In genomic region chr10:84693841-84694638, GRCm38 (mm10) we compare ENCODE assay signal across 21 mouse cellular contexts.
DNase-seq lines count a peak whose midpoint lies in the region; ATAC-seq lines count a peak whose summit lies in the region.
"Had no signal": no experiment of that assay in that cellular context is flagged by ENCODE, and none has a peak within 500 bp of the region (broad histone marks: within the 10 kb centered on the region; RNA-seq: fewer than 3 reads in every experiment).

No protein-coding gene starts in this region.

- H3K4me3 ChIP-seq in hindbrain, embryonic 13.5 days, result no peak overlapping the region
- H3K4me3 ChIP-seq in midbrain, embryonic 13.5 days (replicated peaks), result no peak overlapping the region
- H3K4me3 ChIP-seq in liver, embryonic 11.5 days (ENCODE audit: low read depth, low read length), result no peak overlapping the region
- H3K4me3 ChIP-seq: embryonic facial prominence, embryonic 13.5 days; heart, embryonic 10.5 days; intestine, embryonic 15.5 days had no signal

- peak overlapping the region; percentile 56 for H3K27ac ChIP-seq in hindbrain, embryonic 13.5 days
- 0 out of 2 replicates have a peak overlapping the region, but pooled peaks have one; percentile 5 for H3K27ac ChIP-seq in midbrain, embryonic 13.5 days
- H3K27ac ChIP-seq in liver, embryonic 11.5 days (ENCODE audit: low read depth, low read length), result no peak overlapping the region
- H3K27ac ChIP-seq: embryonic facial prominence, embryonic 13.5 days; heart, embryonic 10.5 days; intestine, embryonic 15.5 days had no signal

- H3K36me3 ChIP-seq in hindbrain, embryonic 13.5 days, result peaks cover 27% of the 10 kb centered on the region
- H3K36me3 ChIP-seq in midbrain, embryonic 13.5 days, result peaks cover 23% of the 10 kb centered on the region
- peaks cover 10% of the 10 kb centered on the region; the same call in 1 of the 2 replicates for H3K36me3 ChIP-seq in liver, embryonic 11.5 days (ENCODE audit: control insufficient read depth, insufficient read depth, low read length)
- H3K36me3 ChIP-seq: intestine, embryonic 15.5 days had no signal

- ATAC-seq in hindbrain, embryonic 13.5 days (ENCODE audit: low FRiP score), result peak; percentile 65; the same call in 1 of the 2 replicates
- ATAC-seq in midbrain, embryonic 13.5 days, result 0 out of 2 replicates have a peak, but pooled peaks have one; percentile 30
- no peak for ATAC-seq in liver, embryonic 11.5 days (replicated peaks; ENCODE audit: low FRiP score)
- ATAC-seq: intestine, embryonic 15.5 days had no signal

- H3K9me3 ChIP-seq in hindbrain, embryonic 13.5 days, result no peaks in the 10 kb centered on the region
- no peaks in the 10 kb centered on the region for H3K9me3 ChIP-seq in midbrain, embryonic 13.5 days
- no peaks in the 10 kb centered on the region for H3K9me3 ChIP-seq in liver, embryonic 11.5 days (ENCODE audit: control insufficient read depth, low read length)
- H3K9me3 ChIP-seq: embryonic facial prominence, embryonic 13.5 days; heart, embryonic 10.5 days; intestine, embryonic 15.5 days had no signal

- H3K4me2 ChIP-seq in hindbrain, embryonic 13.5 days, result no peak overlapping the region
- H3K4me2 ChIP-seq in midbrain, embryonic 13.5 days (replicated peaks), result no peak overlapping the region
- H3K4me2 ChIP-seq in liver, embryonic 11.5 days, result no peak overlapping the region
- H3K4me2 ChIP-seq: embryonic facial prominence, embryonic 13.5 days; intestine, embryonic 15.5 days; lung, embryonic 14.5 days had no signal

- H3K4me1 ChIP-seq in hindbrain, embryonic 13.5 days (replicated peaks), result peaks cover 13% of the 10 kb centered on the region
- peaks cover 10% of the 10 kb centered on the region for H3K4me1 ChIP-seq in midbrain, embryonic 13.5 days (replicated peaks)
- H3K4me1 ChIP-seq in liver, embryonic 11.5 days (replicated peaks; ENCODE audit: control insufficient read depth, insufficient read depth, low read length), result no peaks in the 10 kb centered on the region
- H3K4me1 ChIP-seq: embryonic facial prominence, embryonic 13.5 days; intestine, embryonic 15.5 days had no signal

- no peaks in the 10 kb centered on the region for H3K27me3 ChIP-seq in hindbrain, embryonic 13.5 days
- H3K27me3 ChIP-seq in midbrain, embryonic 13.5 days, result peaks cover 2% of the 10 kb centered on the region; the same call in 1 of the 2 replicates
- no peaks in the 10 kb centered on the region for H3K27me3 ChIP-seq in liver, embryonic 11.5 days (replicated peaks; ENCODE audit: control insufficient read depth, insufficient read depth, low read length)
- H3K27me3 ChIP-seq: embryonic facial prominence, embryonic 13.5 days; intestine, embryonic 15.5 days had no signal

- no peak overlapping the region for H3K9ac ChIP-seq in hindbrain, embryonic 13.5 days
- no peak overlapping the region for H3K9ac ChIP-seq in midbrain, embryonic 13.5 days (replicated peaks)
- no peak overlapping the region for H3K9ac ChIP-seq in liver, embryonic 11.5 days (ENCODE audit: low read depth, low read length)
- H3K9ac ChIP-seq: embryonic facial prominence, embryonic 13.5 days; intestine, embryonic 15.5 days; lung, embryonic 14.5 days had no signal

- 42% methylated on average over 8 of the region's 8 CpGs for WGBS in hindbrain, embryonic 13.5 days
- 54% methylated on average over 8 of the region's 8 CpGs for WGBS in midbrain, embryonic 13.5 days
- 80% methylated on average over 8 of the region's 8 CpGs for WGBS in liver, embryonic 11.5 days

- intact Hi-C loops in heart, postnatal 36 days (cut with DNase I), result no loop called here

- peak; percentile 50 for DNase-seq in heart, adult 11 months
- DNase-seq in heart, postnatal 36 days, result no peak
- no peak for DNase-seq in left cerebral cortex, adult 11 months (ENCODE audit: low spot score)
- DNase-seq in retina, postnatal 1 day, result no peak
- DNase-seq in liver, embryonic 11.5 days (ENCODE audit: low spot score), result no peak
- DNase-seq: adrenal gland, postnatal 10 days; cerebellum, adult 11-12 months; cerebellum, postnatal 36 days; gastrocnemius, postnatal 14 days; heart, postnatal 14 days; layer of hippocampus, postnatal 36 days; liver; lung, embryonic 14.5 days; lung, postnatal 4 days; right cerebral cortex, adult 18-20 months; thymus, postnatal 14 days had no signal
